In genomic region chr1:160352309-160352708, GRCm38 (mm10) we compare ENCODE assay signal across 8 mouse cellular contexts.
DNase-seq lines count a peak whose midpoint lies in the region; ATAC-seq and TF ChIP-seq lines count a peak whose summit lies in the region.
"Had no signal": no experiment of that assay in that cellular context is flagged by ENCODE, and none has a peak within 500 bp of the region (broad histone marks: within the 10 kb centered on the region; RNA-seq: fewer than 3 reads in every experiment).

No protein-coding gene starts in this region.

- no peaks in the 10 kb centered on the region for H3K27me3 ChIP-seq in lung, embryonic 14.5 days (ENCODE audit: insufficient read depth, low read length)
- no peaks in the 10 kb centered on the region for H3K27me3 ChIP-seq in forebrain, embryonic 16.5 days (replicated peaks; ENCODE audit: control insufficient read depth, insufficient read depth, low read length)
- H3K27me3 ChIP-seq in limb, embryonic 15.5 days = no peaks in the 10 kb centered on the region
- no peaks in the 10 kb centered on the region for H3K27me3 ChIP-seq in stomach, embryonic 16.5 days (ENCODE audit: control insufficient read depth, insufficient read depth, low read length)

- no peak for TF ChIP-seq CTCF in lung, embryonic 14.5 days (IDR thresholded peaks at IDR 0.05; ENCODE audit: low read depth)

- H3K36me3 ChIP-seq in lung, embryonic 14.5 days (ENCODE audit: insufficient read depth) = no peaks in the 10 kb centered on the region
- no peaks in the 10 kb centered on the region for H3K36me3 ChIP-seq in forebrain, embryonic 16.5 days (ENCODE audit: control insufficient read depth, insufficient read depth)
- no peaks in the 10 kb centered on the region for H3K36me3 ChIP-seq in limb, embryonic 15.5 days
- H3K36me3 ChIP-seq in stomach, embryonic 16.5 days (ENCODE audit: control insufficient read depth, insufficient read depth, low read length) = no peaks in the 10 kb centered on the region

- H3K27ac ChIP-seq in lung, embryonic 14.5 days (ENCODE audit: low read depth) = no peak overlapping the region
- H3K27ac ChIP-seq in forebrain, embryonic 16.5 days (ENCODE audit: low read length) = peak overlapping the region; percentile 93
- no peak overlapping the region for H3K27ac ChIP-seq in limb, embryonic 15.5 days
- H3K27ac ChIP-seq in stomach, embryonic 16.5 days (ENCODE audit: low read length) = no peak overlapping the region; the same call in 1 of the 2 replicates

- H3K4me3 ChIP-seq in lung, embryonic 14.5 days (ENCODE audit: low read depth, low read length) = peak overlapping the region; percentile 34; the same call in 1 of the 2 replicates
- H3K4me3 ChIP-seq in forebrain, embryonic 16.5 days (replicated peaks; ENCODE audit: low read length) = peak overlapping the region; percentile 54
- peak overlapping the region; percentile 37 for H3K4me3 ChIP-seq in limb, embryonic 15.5 days
- H3K4me3 ChIP-seq in stomach, embryonic 16.5 days (replicated peaks; ENCODE audit: low read length) = peak overlapping the region; percentile 44

- 29% methylated on average over 4 of the region's 4 CpGs for WGBS in lung, embryonic 14.5 days
- WGBS in forebrain, embryonic 16.5 days = 27% methylated on average over 4 of the region's 4 CpGs
- 39% methylated on average over 4 of the region's 4 CpGs for WGBS in limb, embryonic 15.5 days
- WGBS in stomach, embryonic 16.5 days = 34% methylated on average over 4 of the region's 4 CpGs

- ATAC-seq in lung, embryonic 14.5 days (ENCODE audit: insufficient read depth) = peak; percentile 43; the same call in 1 of the 2 replicates
- ATAC-seq in forebrain, embryonic 16.5 days = peak; percentile 47
- no peak for ATAC-seq in limb, embryonic 15.5 days (ENCODE audit: insufficient number of reproducible peaks, low FRiP score, low TSS enrichment, low read depth)
- no peak for ATAC-seq in stomach, embryonic 16.5 days (ENCODE audit: insufficient read depth, low FRiP score)

- H3K9ac ChIP-seq in lung, embryonic 14.5 days = no peak overlapping the region
- peak overlapping the region; percentile 72 for H3K9ac ChIP-seq in forebrain, embryonic 16.5 days (replicated peaks; ENCODE audit: low read depth, low read length)
- no peak overlapping the region for H3K9ac ChIP-seq in limb, embryonic 15.5 days
- peak overlapping the region; percentile 70; the same call in 1 of the 2 replicates for H3K9ac ChIP-seq in stomach, embryonic 16.5 days (ENCODE audit: low read length)

- DNase-seq in lung, embryonic 14.5 days = no peak
- DNase-seq in lung, adult 18-20 months = no peak
- DNase-seq in adrenal gland, adult (ENCODE audit: inconsistent age in 2 of 2, low spot score in 1 of 2) = no peak
- DNase-seq in retina, postnatal 1 day = no peak
- DNase-seq: thymus, postnatal 25 days had no signal

- H3K4me2 ChIP-seq in lung, embryonic 14.5 days = peak overlapping the region; percentile 60
- H3K4me2 ChIP-seq in forebrain, embryonic 16.5 days (ENCODE audit: low read length) = peak overlapping the region; percentile 57
- peak overlapping the region; percentile 57 for H3K4me2 ChIP-seq in limb, embryonic 15.5 days
- H3K4me2 ChIP-seq in stomach, embryonic 16.5 days (ENCODE audit: low read depth, low read length) = peak overlapping the region; percentile 74

- 0 out of 2 replicates have a peak, but pooled peaks cover 2% of the 10 kb centered on the region for H3K4me1 ChIP-seq in lung, embryonic 14.5 days (ENCODE audit: insufficient read depth)
- peaks cover 10% of the 10 kb centered on the region for H3K4me1 ChIP-seq in forebrain, embryonic 16.5 days (replicated peaks; ENCODE audit: control insufficient read depth, insufficient read depth, low read length)
- H3K4me1 ChIP-seq in limb, embryonic 15.5 days = peaks cover 5% of the 10 kb centered on the region
- peaks cover 8% of the 10 kb centered on the region; the same call in 1 of the 2 replicates for H3K4me1 ChIP-seq in stomach, embryonic 16.5 days (ENCODE audit: control insufficient read depth, insufficient read depth, low read length)

- no peaks in the 10 kb centered on the region for H3K9me3 ChIP-seq in lung, embryonic 14.5 days (ENCODE audit: low read depth, low read length)
- no peaks in the 10 kb centered on the region for H3K9me3 ChIP-seq in forebrain, embryonic 16.5 days (ENCODE audit: control insufficient read depth, low read length)
- H3K9me3 ChIP-seq in limb, embryonic 15.5 days = no peaks in the 10 kb centered on the region
- H3K9me3 ChIP-seq in stomach, embryonic 16.5 days (replicated peaks; ENCODE audit: control insufficient read depth, low read length) = no peaks in the 10 kb centered on the region

Comparison
In these comparisons a context has a peak if more than half of its experiments do, and no peak if none do; other contexts are left out.
1. ATAC-seq: peak in lung, embryonic 14.5 days (single experiment) and forebrain, embryonic 16.5 days (single experiment); none in limb, embryonic 15.5 days (single experiment) and stomach, embryonic 16.5 days (single experiment).
2. H3K9ac ChIP-seq: peak in forebrain, embryonic 16.5 days (single experiment) and stomach, embryonic 16.5 days (single experiment); none in lung, embryonic 14.5 days (single experiment) and limb, embryonic 15.5 days (single experiment).
3. Peak in every context shown above with its lines, with median percentiles within 50 percentile points of each other: H3K4me2 ChIP-seq and H3K4me3 ChIP-seq.